Mouse (Mus musculus) forebrain, embryonic 13.5 days (tissue): Measurements from ENCODE around the gene Tmem17. TPM values are rescaled to one million over a fixed set of nuclear protein-coding genes. Genes with fewer than 3 reads are reported as not detected.

Experiments
- ATAC-seq: fragments of 200-750 bp; cut with Nextera tagmentation; 2 replicates; pipeline ENCODE4 v1.8.0; 2017
- H3K27ac ChIP-seq: fragments of 300-500 bp; sonication (generic); 2 replicates; pipeline ENCODE4 v1.5.1; 2015; ENCODE audit warnings: inconsistent platforms, mild to moderate bottlenecking, moderate library complexity
- H3K27me3 ChIP-seq: fragments of 300-500 bp; sonication (generic); 2 replicates; pipeline ENCODE4 v1.6.1; 2015; ENCODE audit warnings: mild to moderate bottlenecking, inconsistent platforms
- H3K36me3 ChIP-seq: fragments of 300-500 bp; sonication (generic); 2 replicates; pipeline ENCODE4 v1.6.1; 2015; ENCODE audit warnings: mild to moderate bottlenecking, inconsistent platforms; ENCODE audit not compliant: poor library complexity, severe bottlenecking
- H3K4me1 ChIP-seq: fragments of 300-500 bp; sonication (generic); 2 replicates; pipeline ENCODE4 v1.6.1; 2015; ENCODE audit warnings: inconsistent platforms
- H3K4me2 ChIP-seq: fragments of 300-500 bp; sonication (generic); 2 replicates; pipeline ENCODE4 v1.6.1; 2015; ENCODE audit warnings: inconsistent platforms, mild to moderate bottlenecking, moderate library complexity
- H3K4me3 ChIP-seq: fragments of 300-500 bp; sonication (generic); 2 replicates; pipeline ENCODE4 v1.5.1; 2015; ENCODE audit warnings: mild to moderate bottlenecking, inconsistent platforms
- H3K9ac ChIP-seq: fragments of 300-500 bp; sonication (generic); 2 replicates; pipeline ENCODE4 v1.6.1; 2015; ENCODE audit warnings: mild to moderate bottlenecking, inconsistent platforms
- H3K9me3 ChIP-seq: fragments of 300-500 bp; sonication (generic); replicated peaks from 2 replicates; pipeline ENCODE4 v1.6.1; 2016; ENCODE audit warnings: inconsistent platforms
- WGBS: fragments of 180-500 bp; shearing (Covaris S2); methylation state at CpG from one replicate; pipeline ENCODE4 v1.1.7; 2015; 5-methylcytosine and 5-hydroxymethylcytosine counted together
- polyA plus RNA-seq: library from polyadenylated mRNA; unstranded; fragments of >200 nt; fragmentation: Nextera tagmentation; extraction: Ambion mirVana; gene quantifications from 2 replicates; pipeline ENCODE4 v1.2.1, GENCODE M21; 2015

The Tmem17 gene
- polyA plus RNA-seq, 1 experiment from 2014 or later = 15.3 TPM

- WGBS = 91% methylated on average over 6 of the region's 6 CpGs
These were observed 6.6 kb downstream of the Tmem17 start for GRCm38 (mm10) chr11:22518445-22518844.

DNA sequence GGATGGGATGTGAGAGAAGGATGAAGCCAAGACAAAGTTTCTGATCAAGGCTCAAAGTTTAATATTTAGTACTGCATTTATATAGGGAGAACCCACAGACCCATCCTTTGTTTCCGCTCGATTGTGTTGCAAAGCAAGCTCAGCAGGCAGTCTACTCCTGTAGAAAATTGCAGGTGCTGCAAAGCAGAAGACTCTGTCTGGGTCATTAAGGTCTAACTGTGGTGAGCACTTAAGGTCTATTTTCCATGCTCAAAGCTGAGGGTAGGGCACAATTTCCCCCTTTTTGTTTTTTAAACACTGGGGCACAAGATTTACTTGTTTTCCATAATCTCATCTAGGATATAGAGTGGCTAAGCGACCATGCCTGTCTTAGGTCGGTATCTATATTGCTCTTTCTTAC is 8.4 kb downstream of the Tmem17 start:
- Histone ChIP-seq H3K27ac (no peak overlapping the region), H3K4me3 (no peak overlapping the region), H3K4me1 (no peaks in the 10 kb centered on the region), H3K9me3 (peaks cover 5% of the 10 kb centered on the region; the same call in 1 of the 2 replicates), H3K36me3 (peaks cover 36% of the 10 kb centered on the region), H3K4me2 (no peak overlapping the region), H3K9ac (no peak overlapping the region), H3K27me3 (no peaks in the 10 kb centered on the region)
- 97% methylated on average over 4 of the region's 4 CpGs for WGBS
- ATAC-seq = no peak

More at GRCm38 (mm10) chr11:22518445-22518844, 6.6 kb downstream of the Tmem17 start:
- H3K36me3 ChIP-seq = peaks cover 36% of the 10 kb centered on the region
- no peak overlapping the region for H3K27ac ChIP-seq
- no peak overlapping the region for H3K4me3 ChIP-seq
- H3K9me3 ChIP-seq = peaks cover 5% of the 10 kb centered on the region; the same call in 1 of the 2 replicates
- no peak overlapping the region for H3K9ac ChIP-seq
- ATAC-seq = no peak
- H3K4me2 ChIP-seq = no peak overlapping the region
- H3K4me1 ChIP-seq = no peaks in the 10 kb centered on the region
- H3K27me3 ChIP-seq = no peaks in the 10 kb centered on the region

GRCm38 (mm10) chr11:22524606-22525005 is 12.7 kb downstream of the Tmem17 start:
- Histone ChIP-seq H3K27ac (no peak overlapping the region), H3K36me3 (peaks cover 13% of the 10 kb centered on the region), H3K4me1 (no peaks in the 10 kb centered on the region), H3K27me3 (no peaks in the 10 kb centered on the region), H3K4me2 (no peak overlapping the region), H3K4me3 (no peak overlapping the region), H3K9me3 (0 out of 2 replicates have a peak, but pooled peaks cover 9% of the 10 kb centered on the region), H3K9ac (no peak overlapping the region)
- WGBS = 89% methylated on average over 1 of the region's 1 CpGs
- no peak for ATAC-seq

DNA sequence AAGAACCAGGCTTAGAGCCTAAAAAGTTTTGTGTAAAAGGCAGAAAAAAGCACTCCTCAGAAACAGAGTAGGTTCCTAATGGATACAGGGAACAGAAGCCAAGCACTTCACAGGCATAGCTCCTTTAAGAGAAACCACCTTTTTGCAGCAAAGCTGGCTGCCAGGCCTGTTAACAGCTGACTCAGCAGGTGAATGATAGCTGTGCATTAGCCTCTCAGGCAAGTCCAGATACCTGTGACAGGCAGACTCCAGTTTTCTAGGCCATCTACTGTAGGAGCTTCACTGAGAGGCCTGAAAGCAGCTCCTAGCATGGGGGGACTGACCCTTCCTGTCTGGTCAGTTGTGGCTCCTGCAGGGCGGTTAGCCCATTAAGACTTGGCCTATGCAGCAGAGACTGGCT is 28.7 kb downstream of the Tmem17 start:
- Histone ChIP-seq H3K36me3 (no peaks in the 10 kb centered on the region), H3K27ac (no peak overlapping the region), H3K9me3 (no peaks in the 10 kb centered on the region), H3K4me3 (no peak overlapping the region), H3K9ac (no peak overlapping the region), H3K27me3 (no peaks in the 10 kb centered on the region), H3K4me2 (no peak overlapping the region), H3K4me1 (no peaks in the 10 kb centered on the region)
- 64% methylated on average over 1 of the region's 1 CpGs for WGBS
- ATAC-seq = no peak

DNA sequence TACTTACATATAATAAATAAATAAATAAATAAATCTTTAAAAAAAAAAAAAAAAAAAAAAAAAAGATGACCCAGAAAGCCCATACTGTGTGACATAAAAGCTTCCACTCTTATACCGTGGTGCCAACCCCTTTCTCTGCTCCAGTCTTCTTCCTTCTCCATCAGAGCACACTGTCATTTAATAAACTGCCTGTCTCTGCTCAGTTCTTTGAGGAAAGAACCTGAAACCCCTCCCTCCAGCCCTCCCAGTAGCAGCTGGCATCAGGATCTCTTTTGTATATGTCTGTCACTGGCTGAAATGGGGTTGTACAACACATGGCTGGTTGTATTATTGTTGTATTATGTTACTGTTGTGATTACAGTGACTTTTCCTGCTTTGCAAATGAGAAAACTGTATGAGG is 48.2 kb downstream of the Tmem17 start:
- Histone ChIP-seq H3K27me3 (no peaks in the 10 kb centered on the region), H3K9ac (no peak overlapping the region), H3K27ac (peak overlapping the region; percentile 75), H3K4me1 (peaks cover 15% of the 10 kb centered on the region), H3K4me3 (no peak overlapping the region), H3K36me3 (no peaks in the 10 kb centered on the region), H3K9me3 (no peaks in the 10 kb centered on the region), H3K4me2 (no peak overlapping the region)
- WGBS = 19% methylated on average over 1 of the region's 1 CpGs
- ATAC-seq = peak; percentile 67

- Histone ChIP-seq H3K27ac (peak overlapping the region; percentile 75), H3K4me1 (peaks cover 15% of the 10 kb centered on the region), H3K4me3 (no peak overlapping the region), H3K9ac (peak overlapping the region; percentile 40; the same call in 1 of the 2 replicates), H3K9me3 (no peaks in the 10 kb centered on the region), H3K36me3 (no peaks in the 10 kb centered on the region), H3K27me3 (no peaks in the 10 kb centered on the region), H3K4me2 (peak overlapping the region; percentile 26)
- WGBS = 13% methylated on average over 6 of the region's 6 CpGs
- ATAC-seq = peak; percentile 92
These were observed 48.8 kb downstream of the Tmem17 start for GRCm38 (mm10) chr11:22560503-22561328.

GRCm38 (mm10) chr11:22561329-22561592 is 49.4 kb downstream of the Tmem17 start:
- peak; percentile 48; the same call in 1 of the 2 replicates for ATAC-seq

GRCm38 (mm10) chr11:22563706-22564105 is 51.8 kb downstream of the Tmem17 start:
- Histone ChIP-seq H3K36me3 (no peaks in the 10 kb centered on the region), H3K4me3 (no peak overlapping the region), H3K4me1 (peaks cover 15% of the 10 kb centered on the region), H3K9ac (no peak overlapping the region), H3K9me3 (no peaks in the 10 kb centered on the region), H3K4me2 (no peak overlapping the region), H3K27me3 (no peaks in the 10 kb centered on the region), H3K27ac (no peak overlapping the region)
- 79% methylated on average over 3 of the region's 3 CpGs for WGBS
- ATAC-seq = no peak

More at GRCm38 (mm10) chr11:22561329-22561592, 49.4 kb downstream of the Tmem17 start:
- no peaks in the 10 kb centered on the region for H3K36me3 ChIP-seq
- H3K4me3 ChIP-seq = no peak overlapping the region
- H3K27me3 ChIP-seq = no peaks in the 10 kb centered on the region
- H3K27ac ChIP-seq = peak overlapping the region; percentile 75; the same call in 1 of the 2 replicates
- H3K9me3 ChIP-seq = no peaks in the 10 kb centered on the region
- WGBS = 87% methylated on average over 4 of the region's 4 CpGs
- peaks cover 15% of the 10 kb centered on the region for H3K4me1 ChIP-seq
- peak overlapping the region; percentile 40; the same call in 1 of the 2 replicates for H3K9ac ChIP-seq
- no peak overlapping the region for H3K4me2 ChIP-seq

DNA sequence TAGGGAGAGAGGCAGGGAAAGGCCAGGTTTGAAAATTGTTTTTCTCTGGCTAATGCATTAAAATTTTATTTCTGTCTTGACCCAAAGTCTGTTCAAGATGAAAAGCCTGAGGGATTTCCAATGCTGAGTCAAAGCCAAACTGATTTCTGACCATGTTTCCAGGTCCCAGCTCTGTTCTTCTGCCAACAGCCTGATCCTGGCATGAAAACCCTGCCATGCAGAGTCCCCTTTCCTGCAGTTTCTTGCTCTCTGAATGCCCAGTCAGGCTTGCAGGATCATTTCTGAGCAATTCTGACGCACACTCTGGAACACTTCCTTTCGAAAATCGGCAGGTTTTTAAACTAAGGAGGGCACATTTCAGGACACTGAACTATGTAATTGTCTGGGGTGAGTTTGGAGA is 52.8 kb downstream of the Tmem17 start:
- ATAC-seq = no peak
- Histone ChIP-seq H3K4me1 (peaks cover 15% of the 10 kb centered on the region), H3K9me3 (no peaks in the 10 kb centered on the region), H3K4me2 (no peak overlapping the region), H3K27me3 (no peaks in the 10 kb centered on the region), H3K9ac (no peak overlapping the region), H3K36me3 (no peaks in the 10 kb centered on the region), H3K4me3 (no peak overlapping the region), H3K27ac (no peak overlapping the region)
- 93% methylated on average over 3 of the region's 3 CpGs for WGBS

Other genes with a start within 250 kb of the Tmem17 start
- 14.6 and 17.8 TPM in 2 replicates for gene Ehbp1, start 169.8 kb upstream of the Tmem17 start, polyA plus RNA-seq